Mouse (Mus musculus) CH12.LX (cell line): Measurements from ENCODE around the gene Gria3. TPM values are rescaled to one million over a fixed set of nuclear protein-coding genes. Genes with fewer than 3 reads are reported as not detected.

Source experiments
- DNase-seq: peaks from one replicate; pipeline ENCODE4 v3.0.0-alpha.2; 2013; ENCODE audit errors: extremely low read depth
- H3K27ac ChIP-seq: 2 replicates; pipeline ENCODE4 v1.5.1; 2012; ENCODE audit warnings: low read depth, mild to moderate bottlenecking, control low read depth, moderate library complexity; ENCODE audit not compliant: insufficient read depth
- H3K27me3 ChIP-seq: replicated peaks from 2 replicates; pipeline ENCODE3; 2012; ENCODE audit warnings: inconsistent platforms
- H3K36me3 ChIP-seq, 2 experiments: replicated peaks in 1 of 2; 2 replicates each; pipeline versions ENCODE3 to v1.6.1; 2012; ENCODE audit warnings: inconsistent platforms in 1 of 2, low read length in 1 of 2, mild to moderate bottlenecking in 1 of 2, mixed read lengths in 1 of 2, moderate library complexity in 1 of 2; ENCODE audit not compliant: control insufficient read depth in 1 of 2, insufficient read depth in 1 of 2
- H3K4me1 ChIP-seq, 2 experiments: 2 replicates each; pipeline ENCODE4 v1.6.1; 2012; ENCODE audit warnings: inconsistent platforms in 1 of 2, moderate library complexity in 1 of 2; ENCODE audit not compliant: insufficient read depth in 2 of 2, control insufficient read depth in 1 of 2
- H3K4me2 ChIP-seq: 2 replicates; pipeline ENCODE4 v1.6.1; 2012; ENCODE audit warnings: low read depth, mild to moderate bottlenecking, control low read depth; ENCODE audit not compliant: poor library complexity, insufficient read depth, severe bottlenecking
- H3K4me3 ChIP-seq, 3 experiments: fragments of 150-350 bp in 1 of 3; sonication (generic) in 1 of 3; replicated peaks in 1 of 3; 2 replicates each; pipeline versions ENCODE3 to v1.5.1; 2011 to 2012; ENCODE audit warnings: low read depth in 2 of 3, low read length in 2 of 3, mild to moderate bottlenecking in 2 of 3, moderate library complexity in 2 of 3, control low read depth in 1 of 3, improper control_type of control experiment in 1 of 3, inconsistent platforms in 1 of 3, mixed read lengths in 1 of 3; ENCODE audit not compliant: poor library complexity in 1 of 3
- H3K79me2 ChIP-seq: replicated peaks from 2 replicates; pipeline ENCODE4 v1.6.1; 2012; ENCODE audit warnings: mild to moderate bottlenecking, moderate library complexity; ENCODE audit not compliant: control insufficient read depth, poor library complexity, insufficient read depth, severe bottlenecking; ENCODE audit errors: extremely low read depth
- H3K9ac ChIP-seq: 2 replicates; pipeline ENCODE4 v1.6.1; 2012; ENCODE audit warnings: low read depth, mild to moderate bottlenecking, control low read depth, moderate library complexity; ENCODE audit not compliant: insufficient read depth
- H3K9me3 ChIP-seq: replicated peaks from 2 replicates; pipeline ENCODE3; 2012; ENCODE audit warnings: low read length, inconsistent platforms, mixed read lengths
- BHLHE40 ChIP-seq: IDR thresholded peaks from 2 replicates; pipeline ENCODE4 v1.6.1; 2011; ENCODE audit warnings: mild to moderate bottlenecking, low read depth, low read length, improper control_type of control experiment
- CTCF ChIP-seq, 2 experiments: IDR thresholded peaks in 1 of 2; conservative IDR thresholded peaks in 1 of 2; 2 replicates each; pipeline ENCODE4 v1.5.1; 2011 to 2012; ENCODE audit warnings: low read depth in 2 of 2, low read length in 2 of 2, improper control_type of control experiment in 1 of 2, inconsistent platforms in 1 of 2, mild to moderate bottlenecking in 1 of 2, moderate library complexity in 1 of 2
- E2F4 ChIP-seq: IDR thresholded peaks from 2 replicates; pipeline ENCODE4 v1.6.1; 2011; ENCODE audit warnings: low read depth, low read length, improper control_type of control experiment; ENCODE audit not compliant: insufficient replicate concordance
- ELF1 ChIP-seq: IDR thresholded peaks from 2 replicates; pipeline ENCODE4 v1.6.1; 2014; ENCODE audit warnings: low read depth, mild to moderate bottlenecking, inconsistent platforms, low read length, improper control_type of control experiment
- GABPA ChIP-seq: IDR thresholded peaks from 2 replicates; pipeline ENCODE4 v1.6.1; 2012; ENCODE audit warnings: low read depth, low read length, improper control_type of control experiment, inconsistent platforms; ENCODE audit not compliant: insufficient replicate concordance
- HCFC1 ChIP-seq: IDR thresholded peaks from 2 replicates; pipeline ENCODE4 v1.6.1; 2012; ENCODE audit warnings: low read depth, mild to moderate bottlenecking, inconsistent platforms, low read length, improper control_type of control experiment
- JUN ChIP-seq: IDR thresholded peaks from 2 replicates; pipeline ENCODE4 v1.6.1; 2011; ENCODE audit warnings: low read depth, mild to moderate bottlenecking, low read length, improper control_type of control experiment, moderate library complexity; ENCODE audit not compliant: insufficient read depth
- MAZ ChIP-seq: IDR thresholded peaks from 2 replicates; pipeline ENCODE4 v1.6.1; 2012; ENCODE audit warnings: low read depth, mild to moderate bottlenecking, inconsistent platforms, low read length, improper control_type of control experiment, moderate library complexity
- MEF2A ChIP-seq: IDR thresholded peaks from 2 replicates; pipeline ENCODE4 v1.6.1; 2014; ENCODE audit warnings: low read depth, mild to moderate bottlenecking, inconsistent platforms, low read length, improper control_type of control experiment, borderline replicate concordance
- MXI1 ChIP-seq: IDR thresholded peaks from 2 replicates; pipeline ENCODE4 v1.6.1; 2011; ENCODE audit warnings: mild to moderate bottlenecking, low read depth, low read length, improper control_type of control experiment
- NELFE ChIP-seq: IDR thresholded peaks from 2 replicates; pipeline ENCODE4 v1.6.1; 2011; ENCODE audit warnings: low read depth, low read length, improper control_type of control experiment
- PAX5 ChIP-seq: IDR thresholded peaks from 2 replicates; pipeline ENCODE4 v1.6.1; 2012; ENCODE audit warnings: low read length, inconsistent platforms, mixed read lengths
- POLR2A ChIP-seq: IDR thresholded peaks from 2 replicates; pipeline ENCODE4 v1.6.1; 2011; ENCODE audit warnings: low read depth, mild to moderate bottlenecking, improper control_type of control experiment, low read length
- RAD21 ChIP-seq: IDR thresholded peaks from 2 replicates; pipeline ENCODE4 v1.6.1; 2011; ENCODE audit warnings: low read depth, mild to moderate bottlenecking, low read length, improper control_type of control experiment, moderate library complexity
- RCOR1 ChIP-seq: conservative IDR thresholded peaks from 2 replicates; pipeline ENCODE4 v1.6.1; 2012; ENCODE audit warnings: low read depth, mild to moderate bottlenecking, inconsistent platforms, low read length, improper control_type of control experiment
- SIN3A ChIP-seq: IDR thresholded peaks from 2 replicates; pipeline ENCODE4 v1.6.1; 2012; ENCODE audit warnings: low read length, improper control_type of control experiment, inconsistent platforms
- TBP ChIP-seq: conservative IDR thresholded peaks from 2 replicates; pipeline ENCODE4 v1.6.1; 2011; ENCODE audit warnings: low read depth, low read length, improper control_type of control experiment
- UBTF ChIP-seq: IDR thresholded peaks from 2 replicates; pipeline ENCODE4 v1.6.1; 2012; ENCODE audit warnings: low read depth, mild to moderate bottlenecking, inconsistent platforms, low read length, improper control_type of control experiment, moderate library complexity
- USF1 ChIP-seq: IDR thresholded peaks from 2 replicates; pipeline ENCODE4 v1.6.1; 2014; ENCODE audit warnings: low read depth, mild to moderate bottlenecking, inconsistent platforms, low read length, improper control_type of control experiment
- USF2 ChIP-seq: conservative IDR thresholded peaks from 2 replicates; pipeline ENCODE4 v1.6.1; 2011; ENCODE audit warnings: low read depth, low read length, improper control_type of control experiment
- dilution Hi-C: fragments of 300-500 bp; cut with MboI; formaldehyde crosslinking; loops from 2 replicates; pipeline ENCODE4 v1.14.3; 2020; ENCODE audit warnings: low sequenced_read_pairs; ENCODE audit not compliant: extremely low pct_unique_long_range_greater_than_20kb, extremely low pct_ligation_motif_present
- in situ Hi-C: fragments of 300-500 bp; cut with MboI; formaldehyde crosslinking; loops from 3 replicates; pipeline ENCODE4 v1.14.3; 2019; ENCODE audit warnings: low sequenced_read_pairs, low pct_ligation_motif_present, low pct_unique_long_range_greater_than_20kb, mixed read lengths
- polyA plus RNA-seq: library from polyadenylated mRNA; unstranded; fragments of >175 nt; gene quantifications from 2 replicates; pipeline ENCODE4 v1.2.1, GENCODE M21; 2012; ENCODE audit warnings: low read depth; ENCODE audit not compliant: insufficient read length
- total RNA-seq, 2 experiments: library from RNA; depleted of rRNA; stranded (reverse); fragments of 300-350 nt in 1 of 2; fragments of >200 nt in 1 of 2; gene quantifications; 2 replicates each; pipeline ENCODE4 v1.2.3; 2012 to 2014

The Gria3 gene
- total and polyA plus RNA-seq, 3 experiments = 0.05 to 0.07 TPM; not detected in 1

- dilution Hi-C loops = no loop called here
These were observed 25.0 kb downstream of the Gria3 start for GRCm38 (mm10) chrX:41425651-41426050.

DNA sequence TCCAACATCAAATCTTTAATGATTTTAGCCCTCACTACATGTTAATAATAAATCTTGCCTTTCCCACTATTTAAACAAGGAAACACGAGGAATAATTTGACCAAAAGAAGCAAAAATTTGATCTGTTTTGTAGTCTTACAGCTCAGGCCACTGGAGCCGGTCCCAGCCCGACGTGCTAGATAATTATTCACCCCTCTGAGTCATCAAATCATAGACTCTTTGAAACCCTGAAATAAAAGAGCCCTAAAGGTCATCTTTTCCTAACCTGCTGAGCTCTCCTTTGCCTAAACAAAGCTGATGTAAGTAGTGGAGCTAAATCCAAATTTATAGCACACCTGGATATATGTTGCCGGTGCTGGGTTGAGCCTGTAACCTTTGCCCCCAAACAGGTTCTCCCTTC, 27.4 kb downstream of the Gria3 start:
- Histone ChIP-seq H3K79me2 (no peaks in the 10 kb centered on the region), H3K4me2 (no peak overlapping the region), H3K9me3 (no peaks in the 10 kb centered on the region), H3K27me3 (no peaks in the 10 kb centered on the region), H3K9ac (no peak overlapping the region), H3K4me3 (no peak overlapping the region), H3K36me3 (no peaks in the 10 kb centered on the region), H3K27ac (no peak overlapping the region), H3K4me1 (no peaks in the 10 kb centered on the region)
- no peak for TF ChIP-seq SIN3A
- TF ChIP-seq NELFE = no peak
- no peak for TF ChIP-seq E2F4
- TF ChIP-seq MXI1 = no peak
- no peak for TF ChIP-seq USF1
- TF ChIP-seq TBP = no peak
- TF ChIP-seq USF2 = no peak
- TF ChIP-seq UBTF = no peak
- no peak for TF ChIP-seq PAX5
- no peak for TF ChIP-seq JUN
- TF ChIP-seq RAD21 = no peak
- no peak for TF ChIP-seq BHLHE40
- TF ChIP-seq CTCF (conservative IDR thresholded peaks at IDR 0.05 in 1 of 2, IDR thresholded peaks at IDR 0.05 in 1 of 2; ENCODE audit: low read depth in 2 of 2, low read length in 2 of 2) = no peak
- TF ChIP-seq MEF2A = no peak
- no peak for TF ChIP-seq RCOR1
- no peak for TF ChIP-seq MAZ
- dilution Hi-C loops = no loop called here
- in situ Hi-C loops = no loop called here
- DNase-seq = no peak

More at GRCm38 (mm10) chrX:41425651-41426050, 25.0 kb downstream of the Gria3 start:
- no peak for DNase-seq
- H3K9me3 ChIP-seq = no peaks in the 10 kb centered on the region
- H3K27ac ChIP-seq = no peak overlapping the region
- H3K36me3 ChIP-seq = no peaks in the 10 kb centered on the region
- no peaks in the 10 kb centered on the region for H3K79me2 ChIP-seq
- no peaks in the 10 kb centered on the region for H3K4me1 ChIP-seq
- in situ Hi-C loops = no loop called here
- TF ChIP-seq POLR2A = no peak
- no peak for TF ChIP-seq GABPA
- no peak for TF ChIP-seq JUN
- TF ChIP-seq HCFC1 = no peak
- no peak for TF ChIP-seq RAD21
- no peak for TF ChIP-seq ELF1
- TF ChIP-seq, all 38 proteins: peak for 0
- Histone ChIP-seq H3K4me2 (no peak overlapping the region), H3K27me3 (no peaks in the 10 kb centered on the region), H3K4me3 (no peak overlapping the region), H3K9ac (no peak overlapping the region)
